ENCODE assay signal across 8 mouse cellular contexts in the genomic region with DNA sequence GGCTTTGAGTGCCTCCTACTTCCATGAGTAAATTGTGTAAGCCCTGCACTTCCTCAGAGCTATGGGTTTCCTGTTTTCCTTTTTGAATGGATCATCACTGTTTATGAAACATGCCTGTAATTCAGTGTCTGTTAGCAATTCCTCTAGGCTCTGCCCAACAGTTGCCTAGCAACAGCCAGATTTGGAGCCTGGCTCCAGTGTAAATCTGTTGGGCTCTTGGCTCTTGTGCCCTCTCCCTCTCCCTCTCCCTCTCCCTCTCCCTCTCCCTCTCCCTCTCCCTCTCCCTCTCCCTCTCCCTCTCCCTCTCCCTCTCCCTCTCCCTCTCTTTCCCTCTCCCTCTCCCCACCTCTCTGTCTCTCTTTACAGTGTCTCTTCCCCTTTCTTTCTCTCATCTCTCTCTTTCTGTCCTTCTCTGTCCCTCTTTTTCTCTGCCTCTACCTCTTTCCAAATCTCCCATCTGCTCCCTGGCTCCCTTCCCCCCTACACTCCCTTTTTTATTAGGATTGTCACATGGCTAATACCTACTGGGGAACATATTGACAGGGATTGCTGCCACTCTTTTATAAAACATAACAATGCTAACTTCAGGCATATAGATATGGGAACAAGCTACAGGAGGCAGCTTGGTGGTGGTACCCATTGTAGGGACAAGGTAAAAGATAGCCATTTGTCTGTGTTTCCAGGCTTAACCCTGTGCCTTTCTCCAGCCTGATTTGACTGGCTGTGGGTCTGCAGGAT. TPM values are rescaled to one million over a fixed set of nuclear protein-coding genes. Genes with fewer than 3 reads are reported as not detected.
A peak's percentile ranks its signal among the peaks of the same experiment; 100 is the strongest.
DNase-seq lines count a peak whose midpoint lies in the region; ATAC-seq lines count a peak whose summit lies in the region.

No protein-coding gene starts in this region.

- DNase-seq in frontal cortex, postnatal 25 days (ENCODE audit: low spot score in 2 of 2), result no peak
- DNase-seq in brain, embryonic 18.5 days (ENCODE audit: low read depth, low spot score), result peak; percentile 80
- DNase-seq in left cerebral cortex, postnatal 4 days, result peak; percentile 70
- DNase-seq in right cerebral cortex, adult 2 months (ENCODE audit: low spot score in 2 of 2), result peak; percentile 57 to 67
- no peak for DNase-seq in kidney, adult 11 months
- DNase-seq in natural killer cell, adult 2 months (ENCODE audit: low spot score in 2 of 2), result no peak

- peak; percentile 83 for ATAC-seq in frontal cortex, adult (ENCODE audit: low TSS enrichment)
- ATAC-seq in granulocyte monocyte progenitor cell, adult 5-6 weeks (replicated peaks; ENCODE audit: poor library complexity, severe bottlenecking), result peak; percentile 46

- intact Hi-C loops in left cerebral cortex, postnatal 4 days (cut with DNase I), result no loop called here

RNA-seq across cellular contexts. Expression of gene Serpinb1b, which starts 7.5 kb away (rescaled TPM):
- not detected in 2 replicates for total RNA-seq in granulocyte monocyte progenitor cell, adult 5-6 weeks (2014; fragmentation: Nextera tagmentation)
- not detected in 2 replicates for total RNA-seq in granulocyte monocyte progenitor cell, adult 5-6 weeks (2017)
- under 1 TPM; 0.34 to 0.52 TPM for total RNA-seq in left cerebral cortex, postnatal 4 days (2021)

RNA-seq across cellular contexts. Expression of gene Serpinb9b, which starts 58.6 kb away (rescaled TPM):
- not detected in 2 replicates for total RNA-seq in granulocyte monocyte progenitor cell, adult 5-6 weeks (2014; fragmentation: Nextera tagmentation)
- not detected in 2 replicates for total RNA-seq in granulocyte monocyte progenitor cell, adult 5-6 weeks (2017)
- total RNA-seq in left cerebral cortex, postnatal 4 days (2021), result under 1 TPM in 1 of 2 experiments, not detected in 1; 0.16 TPM

Comparison
In these comparisons a context has a peak if more than half of its experiments do, and no peak if none do; other contexts are left out.
1. DNase-seq: peak in brain, embryonic 18.5 days (single experiment), left cerebral cortex, postnatal 4 days (single experiment) and right cerebral cortex, adult 2 months (2 of 2); none in frontal cortex, postnatal 25 days (0 of 2), kidney, adult 11 months (single experiment) and natural killer cell, adult 2 months (0 of 2).